Mouse (Mus musculus) CH12.LX (cell line): ENCODE measurements at regions not wholly inside any gene's neighbourhood (a gene's known extent, or its start where the extent isn't known, plus 50 kb on each side); places are given as distances from the start of the nearest gene placed in this dataset.

Experiments
- DNase-seq: peaks from one replicate; pipeline ENCODE4 v3.0.0-alpha.2; 2013; ENCODE audit errors: extremely low read depth
- H3K27ac ChIP-seq: 2 replicates; pipeline ENCODE4 v1.5.1; 2012; ENCODE audit warnings: low read depth, mild to moderate bottlenecking, control low read depth, moderate library complexity; ENCODE audit not compliant: insufficient read depth
- H3K27me3 ChIP-seq: replicated peaks from 2 replicates; pipeline ENCODE3; 2012; ENCODE audit warnings: inconsistent platforms
- H3K36me3 ChIP-seq, 2 experiments: replicated peaks in 1 of 2; 2 replicates each; pipeline versions ENCODE3 to v1.6.1; 2012; ENCODE audit warnings: inconsistent platforms in 1 of 2, low read length in 1 of 2, mild to moderate bottlenecking in 1 of 2, mixed read lengths in 1 of 2, moderate library complexity in 1 of 2; ENCODE audit not compliant: control insufficient read depth in 1 of 2, insufficient read depth in 1 of 2
- H3K4me1 ChIP-seq, 2 experiments: 2 replicates each; pipeline ENCODE4 v1.6.1; 2012; ENCODE audit warnings: inconsistent platforms in 1 of 2, moderate library complexity in 1 of 2; ENCODE audit not compliant: insufficient read depth in 2 of 2, control insufficient read depth in 1 of 2
- H3K4me2 ChIP-seq: 2 replicates; pipeline ENCODE4 v1.6.1; 2012; ENCODE audit warnings: low read depth, mild to moderate bottlenecking, control low read depth; ENCODE audit not compliant: poor library complexity, insufficient read depth, severe bottlenecking
- H3K4me3 ChIP-seq, 3 experiments: fragments of 150-350 bp in 1 of 3; sonication (generic) in 1 of 3; replicated peaks in 1 of 3; 2 replicates each; pipeline versions ENCODE3 to v1.5.1; 2011 to 2012; ENCODE audit warnings: low read depth in 2 of 3, low read length in 2 of 3, mild to moderate bottlenecking in 2 of 3, moderate library complexity in 2 of 3, control low read depth in 1 of 3, improper control_type of control experiment in 1 of 3, inconsistent platforms in 1 of 3, mixed read lengths in 1 of 3; ENCODE audit not compliant: poor library complexity in 1 of 3
- H3K79me2 ChIP-seq: replicated peaks from 2 replicates; pipeline ENCODE4 v1.6.1; 2012; ENCODE audit warnings: mild to moderate bottlenecking, moderate library complexity; ENCODE audit not compliant: control insufficient read depth, poor library complexity, insufficient read depth, severe bottlenecking; ENCODE audit errors: extremely low read depth
- H3K9ac ChIP-seq: 2 replicates; pipeline ENCODE4 v1.6.1; 2012; ENCODE audit warnings: low read depth, mild to moderate bottlenecking, control low read depth, moderate library complexity; ENCODE audit not compliant: insufficient read depth
- H3K9me3 ChIP-seq: replicated peaks from 2 replicates; pipeline ENCODE3; 2012; ENCODE audit warnings: low read length, inconsistent platforms, mixed read lengths
- CHD1 ChIP-seq: IDR thresholded peaks from 2 replicates; pipeline ENCODE4 v1.6.1; 2012; ENCODE audit warnings: low read depth, low read length, improper control_type of control experiment, inconsistent platforms
- CHD2 ChIP-seq: IDR thresholded peaks from 2 replicates; pipeline ENCODE4 v1.6.1; 2011; ENCODE audit warnings: low read length, improper control_type of control experiment
- CTCF ChIP-seq, 2 experiments: IDR thresholded peaks in 1 of 2; conservative IDR thresholded peaks in 1 of 2; 2 replicates each; pipeline ENCODE4 v1.5.1; 2011 to 2012; ENCODE audit warnings: low read depth in 2 of 2, low read length in 2 of 2, improper control_type of control experiment in 1 of 2, inconsistent platforms in 1 of 2, mild to moderate bottlenecking in 1 of 2, moderate library complexity in 1 of 2
- EP300 ChIP-seq: IDR thresholded peaks from 2 replicates; pipeline ENCODE4 v1.6.1; 2011; ENCODE audit warnings: low read length, improper control_type of control experiment
- ETS1 ChIP-seq: conservative IDR thresholded peaks from 2 replicates; pipeline ENCODE4 v1.6.1; 2012; ENCODE audit warnings: low read depth, mild to moderate bottlenecking, inconsistent platforms, low read length, improper control_type of control experiment, moderate library complexity
- GABPA ChIP-seq: IDR thresholded peaks from 2 replicates; pipeline ENCODE4 v1.6.1; 2012; ENCODE audit warnings: low read depth, low read length, improper control_type of control experiment, inconsistent platforms; ENCODE audit not compliant: insufficient replicate concordance
- HCFC1 ChIP-seq: IDR thresholded peaks from 2 replicates; pipeline ENCODE4 v1.6.1; 2012; ENCODE audit warnings: low read depth, mild to moderate bottlenecking, inconsistent platforms, low read length, improper control_type of control experiment
- IRF4 ChIP-seq: IDR thresholded peaks from 2 replicates; pipeline ENCODE4 v1.6.1; 2014; ENCODE audit warnings: low read depth, mild to moderate bottlenecking, inconsistent platforms, low read length, improper control_type of control experiment
- JUND ChIP-seq: conservative IDR thresholded peaks from 2 replicates; pipeline ENCODE4 v1.6.1; 2011; ENCODE audit warnings: low read depth, low read length, improper control_type of control experiment
- KAT2A ChIP-seq: IDR thresholded peaks from 2 replicates; pipeline ENCODE4 v1.6.1; 2012; ENCODE audit warnings: low read length, improper control_type of control experiment, inconsistent platforms; ENCODE audit not compliant: insufficient replicate concordance
- MAX ChIP-seq: IDR thresholded peaks from 2 replicates; pipeline ENCODE4 v1.6.1; 2011; ENCODE audit warnings: low read length, improper control_type of control experiment
- MEF2A ChIP-seq: IDR thresholded peaks from 2 replicates; pipeline ENCODE4 v1.6.1; 2014; ENCODE audit warnings: low read depth, mild to moderate bottlenecking, inconsistent platforms, low read length, improper control_type of control experiment, borderline replicate concordance
- NELFE ChIP-seq: IDR thresholded peaks from 2 replicates; pipeline ENCODE4 v1.6.1; 2011; ENCODE audit warnings: low read depth, low read length, improper control_type of control experiment
- RAD21 ChIP-seq: IDR thresholded peaks from 2 replicates; pipeline ENCODE4 v1.6.1; 2011; ENCODE audit warnings: low read depth, mild to moderate bottlenecking, low read length, improper control_type of control experiment, moderate library complexity
- SMC3 ChIP-seq: IDR thresholded peaks from 2 replicates; pipeline ENCODE4 v1.6.1; 2011; ENCODE audit warnings: low read depth, low read length, improper control_type of control experiment
- TBP ChIP-seq: conservative IDR thresholded peaks from 2 replicates; pipeline ENCODE4 v1.6.1; 2011; ENCODE audit warnings: low read depth, low read length, improper control_type of control experiment
- UBTF ChIP-seq: IDR thresholded peaks from 2 replicates; pipeline ENCODE4 v1.6.1; 2012; ENCODE audit warnings: low read depth, mild to moderate bottlenecking, inconsistent platforms, low read length, improper control_type of control experiment, moderate library complexity
- ZC3H11A ChIP-seq: IDR thresholded peaks from 2 replicates; pipeline ENCODE4 v1.6.1; 2012; ENCODE audit warnings: low read depth, mild to moderate bottlenecking, inconsistent platforms, low read length, improper control_type of control experiment
- ZMIZ1 ChIP-seq: IDR thresholded peaks from 2 replicates; pipeline ENCODE4 v1.6.1; 2012; ENCODE audit warnings: low read depth, mild to moderate bottlenecking, inconsistent platforms, low read length, improper control_type of control experiment
- dilution Hi-C: fragments of 300-500 bp; cut with MboI; formaldehyde crosslinking; loops from 2 replicates; pipeline ENCODE4 v1.14.3; 2020; ENCODE audit warnings: low sequenced_read_pairs; ENCODE audit not compliant: extremely low pct_unique_long_range_greater_than_20kb, extremely low pct_ligation_motif_present
- in situ Hi-C: fragments of 300-500 bp; cut with MboI; formaldehyde crosslinking; loops from 3 replicates; pipeline ENCODE4 v1.14.3; 2019; ENCODE audit warnings: low sequenced_read_pairs, low pct_ligation_motif_present, low pct_unique_long_range_greater_than_20kb, mixed read lengths

- no peaks in the 10 kb centered on the region for H3K4me1 ChIP-seq
- H3K9ac ChIP-seq, result no peak overlapping the region
- H3K27ac ChIP-seq, result no peak overlapping the region
- dilution Hi-C loops (no loop called here), in situ Hi-C loops (no loop called here)
- no peak overlapping the region for H3K4me3 ChIP-seq
- peaks cover 26% of the 10 kb centered on the region for H3K9me3 ChIP-seq
- no peak for DNase-seq
- H3K79me2 ChIP-seq, result no peaks in the 10 kb centered on the region
- H3K27me3 ChIP-seq, result no peaks in the 10 kb centered on the region
- no peak for TF ChIP-seq CHD2
- TF ChIP-seq UBTF, result no peak
- TF ChIP-seq TBP, result no peak
- no peak for TF ChIP-seq EP300
- no peak for TF ChIP-seq CHD1
- TF ChIP-seq SMC3, result no peak
- TF ChIP-seq KAT2A, result no peak
- no peak for TF ChIP-seq HCFC1
- no peak overlapping the region for H3K4me2 ChIP-seq
- no peaks in the 10 kb centered on the region for H3K36me3 ChIP-seq
Measured at GRCm38 (mm10) chr16:71973811-71974210, 334.3 kb upstream of the Robo1 start.

DNA sequence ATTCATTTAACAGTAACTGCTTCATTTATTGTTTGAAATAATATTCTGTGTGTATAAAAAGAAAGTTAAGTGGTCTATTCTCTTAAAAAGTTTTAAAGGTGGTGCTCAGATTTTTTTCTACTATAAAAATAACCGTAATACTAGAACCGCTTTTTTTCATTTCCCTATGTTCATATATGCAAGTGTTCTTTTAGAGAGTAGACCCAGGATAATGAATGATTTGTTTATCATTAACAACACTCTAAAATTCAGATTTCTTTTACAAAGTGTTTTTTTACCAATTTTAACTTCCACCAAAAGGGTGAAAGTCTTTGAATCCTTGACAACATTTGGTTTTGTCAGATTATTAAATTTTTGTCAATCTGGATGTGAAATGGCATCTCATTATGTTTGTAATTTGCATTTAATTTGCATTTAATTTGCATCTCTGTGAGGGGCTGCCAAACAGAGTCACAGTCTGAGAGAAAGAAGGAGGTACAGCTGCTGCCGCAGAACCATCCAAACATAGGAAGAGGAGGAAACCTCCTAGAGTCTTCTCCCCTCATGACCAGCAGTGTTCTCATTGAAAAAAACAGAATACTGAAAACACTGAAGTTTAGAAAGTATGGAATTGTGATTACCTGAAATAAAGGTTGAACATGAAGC is 310.4 kb upstream of the Robo1 start:
- Histone ChIP-seq H3K9ac (no peak overlapping the region), H3K79me2 (no peaks in the 10 kb centered on the region), H3K27me3 (no peaks in the 10 kb centered on the region), H3K4me2 (no peak overlapping the region), H3K4me3 (no peak overlapping the region), H3K4me1 (no peaks in the 10 kb centered on the region), H3K9me3 (peaks cover 37% of the 10 kb centered on the region), H3K36me3 (no peaks in the 10 kb centered on the region), H3K27ac (no peak overlapping the region)
- in situ Hi-C loops (no loop called here), dilution Hi-C loops (no loop called here)
- no peak for TF ChIP-seq EP300
- TF ChIP-seq MEF2A, result no peak
- no peak for TF ChIP-seq ETS1
- no peak for TF ChIP-seq CHD2
- no peak for TF ChIP-seq IRF4
- no peak for TF ChIP-seq NELFE
- TF ChIP-seq SMC3, result no peak
- no peak for TF ChIP-seq GABPA
- TF ChIP-seq MAX, result no peak
- TF ChIP-seq RAD21, result no peak
- no peak for TF ChIP-seq ZMIZ1
- TF ChIP-seq ZC3H11A, result no peak
- TF ChIP-seq CTCF (conservative IDR thresholded peaks at IDR 0.05 in 1 of 2, IDR thresholded peaks at IDR 0.05 in 1 of 2; ENCODE audit: low read depth in 2 of 2, low read length in 2 of 2), result no peak
- no peak for TF ChIP-seq JUND
- no peak for DNase-seq
